Mouse (Mus musculus): ENCODE measurements around the gene Carf.
"Not testable (repeated sequence)": the region's sequence is repeated elsewhere in the genome, so short reads cannot be mapped to it uniquely, and the experiment has no call there.

Gene Carf

GRCm38 (mm10) chr1:60098024-60098781 lies at the start of gene Carf, which contains the start of gene Wdr12:
Gene Carf, plus strand, starts transcription at chr1:60098247.
Gene Wdr12, minus strand, starts transcription at chr1:60098645.
- DNase-seq = peak; percentile 96

- DNase-seq = no peak
Measured at GRCm38 (mm10) chr1:60054659-60055058, 43.4 kb upstream of the Carf start.

- DNase-seq = no peak
Measured at GRCm38 (mm10) chr1:60056310-60056709, 41.7 kb upstream of the Carf start.

- DNase-seq = not testable (repeated sequence)
Measured at GRCm38 (mm10) chr1:60070725-60071124, 27.3 kb upstream of the Carf start.

GRCm38 (mm10) chr1:60074935-60075334 lies 23.1 kb upstream of the Carf start:
- DNase-seq = no peak

- no peak for DNase-seq
Measured at GRCm38 (mm10) chr1:60075590-60075989, 22.5 kb upstream of the Carf start.

GRCm38 (mm10) chr1:60076411-60076810 lies 21.6 kb upstream of the Carf start:
- no peak for DNase-seq

GRCm38 (mm10) chr1:60096572-60097276 lies 1.3 kb upstream of the Carf start:
- DNase-seq = peak in 1 of 2 experiments; percentile 3

- peak; percentile 53 to 67 for DNase-seq
Measured at GRCm38 (mm10) chr1:60097277-60098023, 597 bp upstream of the Carf start.

- DNase-seq = peak in 1 of 2 experiments; percentile 2
Measured at GRCm38 (mm10) chr1:60098839-60099238, 792 bp downstream of the Carf start.

GRCm38 (mm10) chr1:60104582-60104981 lies 6.5 kb downstream of the Carf start:
- no peak for DNase-seq

- DNase-seq = no peak
Measured at GRCm38 (mm10) chr1:60117721-60118455, 19.8 kb downstream of the Carf start.

GRCm38 (mm10) chr1:60137346-60137745 lies 39.3 kb downstream of the Carf start:
- no peak for DNase-seq

GRCm38 (mm10) chr1:60152700-60153099 lies 54.7 kb downstream of the Carf start:
- DNase-seq = no peak

GRCm38 (mm10) chr1:60156651-60157050 lies 58.6 kb downstream of the Carf start:
- no peak for DNase-seq

GRCm38 (mm10) chr1:60158411-60158810 lies 60.4 kb downstream of the Carf start:
- DNase-seq = peak; percentile 34 to 52

GRCm38 (mm10) chr1:60163676-60164075 lies 65.6 kb downstream of the Carf start:
- DNase-seq = no peak

- DNase-seq = no peak
Measured at GRCm38 (mm10) chr1:60169626-60170025, 71.6 kb downstream of the Carf start.

- DNase-seq = no peak
Measured at GRCm38 (mm10) chr1:60170251-60170650, 72.2 kb downstream of the Carf start.

- DNase-seq = no peak
Measured at GRCm38 (mm10) chr1:60173119-60173518, 75.1 kb downstream of the Carf start.

- DNase-seq = not testable (repeated sequence)
Measured at GRCm38 (mm10) chr1:60177814-60178213, 79.8 kb downstream of the Carf start.

- DNase-seq = no peak
Measured at GRCm38 (mm10) chr1:60179376-60179775, 81.3 kb downstream of the Carf start.

Measured in lung, adult 18-20 months (tissue).